Mouse (Mus musculus) stomach, postnatal 0 days (tissue): ENCODE measurements around the gene Slc13a1. TPM values are rescaled to one million over a fixed set of nuclear protein-coding genes. Genes with fewer than 3 reads are reported as not detected.
"Not testable (repeated sequence)": the region's sequence is repeated elsewhere in the genome, so short reads cannot be mapped to it uniquely, and the experiment has no call there.

Source experiments
- ATAC-seq: fragments of 200-750 bp; cut with Nextera tagmentation; 2 replicates; pipeline ENCODE4 v1.8.0; 2017; ENCODE audit not compliant: low FRiP score, low TSS enrichment
- DNase-seq: peaks from one replicate; pipeline ENCODE4 v3.0.0-alpha.2; 2016; ENCODE audit warnings: low spot score
- H3K27ac ChIP-seq: fragments of 300-500 bp; sonication (generic); replicated peaks from 2 replicates; pipeline ENCODE4 v1.5.1; 2014; ENCODE audit warnings: mild to moderate bottlenecking, control low read depth
- H3K27me3 ChIP-seq: fragments of 300-500 bp; sonication (generic); 2 replicates; pipeline ENCODE4 v1.6.1; 2014; ENCODE audit warnings: low read length; ENCODE audit not compliant: control insufficient read depth, insufficient read depth
- H3K36me3 ChIP-seq: fragments of 300-500 bp; sonication (generic); 2 replicates; pipeline ENCODE4 v1.6.1; 2014; ENCODE audit warnings: low read length, mixed read lengths; ENCODE audit not compliant: control insufficient read depth, insufficient read depth
- H3K4me1 ChIP-seq: fragments of 300-500 bp; sonication (generic); replicated peaks from 2 replicates; pipeline ENCODE4 v1.6.1; 2014; ENCODE audit warnings: antibody characterized with exemption; ENCODE audit not compliant: control insufficient read depth, insufficient read depth
- H3K4me2 ChIP-seq: fragments of 300-500 bp; sonication (generic); replicated peaks from 2 replicates; pipeline ENCODE4 v1.6.1; 2014; ENCODE audit warnings: low read depth, mild to moderate bottlenecking, control low read depth, moderate library complexity
- H3K4me3 ChIP-seq: fragments of 300-500 bp; sonication (generic); 2 replicates; pipeline ENCODE4 v1.5.1; 2014; ENCODE audit warnings: low read depth, low read length, control low read depth
- H3K9ac ChIP-seq: fragments of 300-500 bp; sonication (generic); 2 replicates; pipeline ENCODE4 v1.6.1; 2014; ENCODE audit warnings: mild to moderate bottlenecking, low read length, control low read depth, mixed read lengths
- H3K9me3 ChIP-seq: fragments of 300-500 bp; sonication (generic); 2 replicates; pipeline ENCODE4 v1.6.1; 2016; ENCODE audit warnings: low read length; ENCODE audit not compliant: control insufficient read depth
- CTCF ChIP-seq: IDR thresholded peaks from 2 replicates; pipeline ENCODE4 v1.5.1; 2016; ENCODE audit warnings: antibody characterized with exemption, low read depth, mild to moderate bottlenecking, moderate library complexity
- EP300 ChIP-seq: optimal IDR thresholded peaks from 2 replicates; pipeline ENCODE3; 2016; ENCODE audit warnings: antibody characterized with exemption
- WGBS: fragments of 180-500 bp; shearing (Covaris S2); extraction: QIAGEN DNeasy Blood & Tissue Kit; methylation state at CpG from one replicate; pipeline ENCODE4 v1.1.7; 2014; 5-methylcytosine and 5-hydroxymethylcytosine counted together
- polyA plus RNA-seq: library from polyadenylated mRNA; unstranded; fragments of >200 nt; fragmentation: Nextera tagmentation; extraction: Ambion mirVana; gene quantifications from 2 replicates; pipeline ENCODE4 v1.2.1, GENCODE M21; 2015

Gene Slc13a1
- 0.04 TPM in 1 of 2 replicates, not detected in the other for polyA plus RNA-seq

GRCm38 (mm10) chr6:24167734-24168327 is at the start of gene Slc13a1:
Gene Slc13a1, minus strand, starts transcription at chr6:24168092.
- no peak within 1 kb of the TSS for H3K4me3 ChIP-seq
- 88% methylated on average over 5 of the region's 5 CpGs for WGBS
- TF ChIP-seq CTCF (no peak), EP300 (no peak)
- no peak within 1 kb of the TSS for H3K27ac ChIP-seq
- H3K4me1 ChIP-seq = no peaks in the 10 kb centered on the region
- H3K9me3 ChIP-seq = no peaks in the 10 kb centered on the region
- DNase-seq (no peak), ATAC-seq (no peak)
- no peaks in the 10 kb centered on the region for H3K27me3 ChIP-seq
- no peak within 1 kb of the TSS for H3K9ac ChIP-seq
- no peak within 1 kb of the TSS for H3K4me2 ChIP-seq
- no peaks in the 10 kb centered on the region for H3K36me3 ChIP-seq

DNA sequence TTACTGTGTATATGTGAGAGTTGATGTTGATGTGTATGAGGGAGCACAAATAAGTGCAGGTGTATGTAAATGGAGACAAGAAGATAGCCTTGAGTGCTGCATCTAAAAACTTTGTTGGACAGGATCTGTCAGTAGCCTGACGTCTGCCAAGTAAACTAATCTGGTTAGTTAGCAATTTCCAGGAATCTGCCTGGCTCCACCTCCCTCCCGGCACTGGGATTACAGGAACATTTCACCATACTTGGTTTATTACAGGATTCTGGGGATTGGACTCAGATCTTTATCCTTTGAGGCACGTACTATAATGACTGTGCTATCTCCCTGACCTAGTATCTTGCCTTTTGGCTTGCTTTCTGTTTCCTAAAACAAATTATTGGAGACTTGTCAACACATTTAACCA is 40.0 kb upstream of the Slc13a1 start:
- DNase-seq (no peak), ATAC-seq (no peak)
- H3K36me3 ChIP-seq = no peaks in the 10 kb centered on the region
- no peak overlapping the region for H3K4me3 ChIP-seq
- H3K27ac ChIP-seq = no peak overlapping the region
- no peaks in the 10 kb centered on the region for H3K4me1 ChIP-seq
- H3K27me3 ChIP-seq = no peaks in the 10 kb centered on the region
- H3K9ac ChIP-seq = no peak overlapping the region
- WGBS = 70% methylated on average over 3 of the region's 3 CpGs
- H3K4me2 ChIP-seq = no peak overlapping the region
- no peak for TF ChIP-seq EP300
- no peak for TF ChIP-seq CTCF
- H3K9me3 ChIP-seq = no peaks in the 10 kb centered on the region

- Histone ChIP-seq H3K27me3 (no peaks in the 10 kb centered on the region), H3K9me3 (no peaks in the 10 kb centered on the region), H3K4me3 (no peak overlapping the region), H3K27ac (no peak overlapping the region), H3K36me3 (no peaks in the 10 kb centered on the region), H3K4me2 (no peak overlapping the region), H3K4me1 (no peaks in the 10 kb centered on the region), H3K9ac (no peak overlapping the region)
- DNase-seq (no peak), ATAC-seq (no peak)
- WGBS = 79% methylated on average over 6 of the region's 6 CpGs
- TF ChIP-seq CTCF (no peak), EP300 (no peak)
Observed at GRCm38 (mm10) chr6:24202226-24202625, 34.3 kb upstream of the Slc13a1 start.

GRCm38 (mm10) chr6:24200644-24201484 is 33.0 kb upstream of the Slc13a1 start:
- Histone ChIP-seq H3K27ac (no peak overlapping the region), H3K4me3 (no peak overlapping the region), H3K27me3 (no peaks in the 10 kb centered on the region), H3K4me2 (no peak overlapping the region), H3K9me3 (no peaks in the 10 kb centered on the region), H3K36me3 (no peaks in the 10 kb centered on the region), H3K9ac (no peak overlapping the region), H3K4me1 (no peaks in the 10 kb centered on the region)
- no peak for TF ChIP-seq EP300
- no peak for TF ChIP-seq CTCF
- ATAC-seq = no peak
- WGBS = 74% methylated on average over 12 of the region's 12 CpGs
- no peak for DNase-seq

GRCm38 (mm10) chr6:24197501-24198195 is 29.8 kb upstream of the Slc13a1 start:
- DNase-seq (peak; percentile 21), ATAC-seq (0 out of 2 replicates have a peak, but pooled peaks have one; percentile 54)
- 64% methylated on average over 10 of the region's 10 CpGs for WGBS
- not testable (repeated sequence) for H3K4me2 ChIP-seq, H3K4me3 ChIP-seq, H3K9ac ChIP-seq, H3K36me3 ChIP-seq, H3K27ac ChIP-seq, H3K27me3 ChIP-seq, H3K9me3 ChIP-seq, H3K4me1 ChIP-seq

GRCm38 (mm10) chr6:24196406-24196805 is 28.5 kb upstream of the Slc13a1 start:
- not testable (repeated sequence) for H3K27ac ChIP-seq, H3K9me3 ChIP-seq, H3K27me3 ChIP-seq, DNase-seq, H3K4me2 ChIP-seq, H3K4me3 ChIP-seq, ATAC-seq, H3K9ac ChIP-seq, H3K36me3 ChIP-seq, H3K4me1 ChIP-seq
- 59% methylated on average over 5 of the region's 5 CpGs for WGBS
